Mouse (Mus musculus): ENCODE results near the gene Ncln. TPM values are rescaled to one million over a fixed set of nuclear protein-coding genes. Genes with fewer than 3 reads are reported as not detected.

Gene Ncln
- polyA plus RNA-seq (2016; fragmentation: Nextera tagmentation; extraction: Ambion mirVana), result 75.1 and 79.5 TPM in 2 replicates

- Histone ChIP-seq H3K4me3 (peak within 1 kb of the TSS; percentile 82), H3K4me2 (replicated peaks) (peak within 1 kb of the TSS; percentile 96), H3K27ac (peak within 1 kb of the TSS; percentile 45), H3K4me1 (peaks cover 26% of the 10 kb centered on the region), H3K9me3 (replicated peaks) (no peaks in the 10 kb centered on the region), H3K36me3 (peaks cover 19% of the 10 kb centered on the region), H3K27me3 (no peaks in the 10 kb centered on the region; the same call in 1 of the 2 replicates), H3K9ac (peak within 1 kb of the TSS; percentile 82)
- WGBS, result under 1% methylated on average over 45 of the region's 45 CpGs
- ATAC-seq (ENCODE audit: low FRiP score), result peak; percentile 97
Measured at GRCm38 (mm10) chr10:81496264-81496901, at the start of gene Ncln. TSS of gene Ncln (minus strand) at chr10:81496392.

- peak; percentile 96 for ATAC-seq (ENCODE audit: low FRiP score)
- H3K4me3 ChIP-seq, result peak within 1 kb of the TSS; percentile 94
- H3K9me3 ChIP-seq (replicated peaks), result no peaks in the 10 kb centered on the region
- H3K27ac ChIP-seq, result peak within 1 kb of the TSS; percentile 90
- H3K4me1 ChIP-seq, result peaks cover 38% of the 10 kb centered on the region
- WGBS, result 2% methylated on average over 33 of the region's 59 CpGs
- no peaks in the 10 kb centered on the region for H3K27me3 ChIP-seq
- H3K36me3 ChIP-seq, result peaks cover 5% of the 10 kb centered on the region; the same call in 1 of the 2 replicates
- peak within 1 kb of the TSS; percentile 96 for H3K9ac ChIP-seq
- H3K4me2 ChIP-seq (replicated peaks), result peak within 1 kb of the TSS; percentile 98
Measured at GRCm38 (mm10) chr10:81545161-81545747, 49.1 kb upstream of the Ncln start, which contains the start of gene Gna11. TSS of gene Gna11 (minus strand) at chr10:81545190.

GRCm38 (mm10) chr10:81544296-81545160 is 48.3 kb upstream of the Ncln start:
- Histone ChIP-seq H3K4me2 (replicated peaks) (peak overlapping the region; percentile 98), H3K36me3 (peaks cover 11% of the 10 kb centered on the region; the same call in 1 of the 2 replicates), H3K4me1 (peaks cover 38% of the 10 kb centered on the region), H3K27ac (peak overlapping the region; percentile 90), H3K27me3 (no peaks in the 10 kb centered on the region), H3K4me3 (peak overlapping the region; percentile 94), H3K9me3 (replicated peaks) (no peaks in the 10 kb centered on the region), H3K9ac (peak overlapping the region; percentile 96)
- ATAC-seq (ENCODE audit: low FRiP score), result peak; percentile 7
- WGBS, result under 1% methylated on average over 81 of the region's 93 CpGs

- WGBS, result 50% methylated on average over 1 of the region's 1 CpGs
- Histone ChIP-seq H3K4me1 (peaks cover 38% of the 10 kb centered on the region), H3K4me2 (replicated peaks) (peak overlapping the region; percentile 98), H3K27ac (no peak overlapping the region), H3K4me3 (peak overlapping the region; percentile 94), H3K9me3 (replicated peaks) (no peaks in the 10 kb centered on the region), H3K27me3 (no peaks in the 10 kb centered on the region), H3K9ac (peak overlapping the region; percentile 96), H3K36me3 (peaks cover 11% of the 10 kb centered on the region; the same call in 1 of the 2 replicates)
- no peak for ATAC-seq (ENCODE audit: low FRiP score)
Measured at GRCm38 (mm10) chr10:81543633-81544032, 47.4 kb upstream of the Ncln start.

- peak overlapping the region; percentile 94; the same call in 1 of the 2 replicates for H3K4me3 ChIP-seq
- 76% methylated on average over 7 of the region's 7 CpGs for WGBS
- no peak overlapping the region for H3K27ac ChIP-seq
- peaks cover 11% of the 10 kb centered on the region; the same call in 1 of the 2 replicates for H3K36me3 ChIP-seq
- H3K9me3 ChIP-seq (replicated peaks), result no peaks in the 10 kb centered on the region
- H3K27me3 ChIP-seq, result no peaks in the 10 kb centered on the region
- peak overlapping the region; percentile 98 for H3K4me2 ChIP-seq (replicated peaks)
- ATAC-seq (ENCODE audit: low FRiP score), result no peak
- peak overlapping the region; percentile 96 for H3K9ac ChIP-seq
- peaks cover 38% of the 10 kb centered on the region for H3K4me1 ChIP-seq
Measured at GRCm38 (mm10) chr10:81542727-81543460, 46.7 kb upstream of the Ncln start.

- Histone ChIP-seq H3K9ac (no peak overlapping the region; the same call in 1 of the 2 replicates), H3K9me3 (replicated peaks) (no peaks in the 10 kb centered on the region), H3K4me3 (no peak overlapping the region), H3K36me3 (peaks cover 18% of the 10 kb centered on the region; the same call in 1 of the 2 replicates), H3K27me3 (no peaks in the 10 kb centered on the region), H3K4me2 (replicated peaks) (no peak overlapping the region), H3K27ac (no peak overlapping the region), H3K4me1 (peaks cover 38% of the 10 kb centered on the region)
- ATAC-seq (ENCODE audit: low FRiP score), result no peak
- 87% methylated on average over 10 of the region's 10 CpGs for WGBS
Measured at GRCm38 (mm10) chr10:81541803-81542202, 45.6 kb upstream of the Ncln start.

GRCm38 (mm10) chr10:81541363-81541762 is 45.2 kb upstream of the Ncln start:
- ATAC-seq (ENCODE audit: low FRiP score), result no peak
- Histone ChIP-seq H3K36me3 (peaks cover 19% of the 10 kb centered on the region; the same call in 1 of the 2 replicates), H3K9ac (no peak overlapping the region; the same call in 1 of the 2 replicates), H3K27ac (no peak overlapping the region), H3K9me3 (replicated peaks) (no peaks in the 10 kb centered on the region), H3K4me2 (replicated peaks) (no peak overlapping the region), H3K4me1 (peaks cover 38% of the 10 kb centered on the region), H3K27me3 (no peaks in the 10 kb centered on the region), H3K4me3 (no peak overlapping the region)
- 90% methylated on average over 5 of the region's 5 CpGs for WGBS

- Histone ChIP-seq H3K27ac (no peak overlapping the region), H3K4me2 (replicated peaks) (no peak overlapping the region), H3K9me3 (replicated peaks) (no peaks in the 10 kb centered on the region), H3K4me3 (no peak overlapping the region), H3K27me3 (no peaks in the 10 kb centered on the region), H3K4me1 (peaks cover 27% of the 10 kb centered on the region), H3K36me3 (peaks cover 20% of the 10 kb centered on the region), H3K9ac (peak overlapping the region; percentile 41; the same call in 1 of the 2 replicates)
- no peak for ATAC-seq (ENCODE audit: low FRiP score)
- 87% methylated on average over 3 of the region's 3 CpGs for WGBS
Measured at GRCm38 (mm10) chr10:81538321-81539048, 42.3 kb upstream of the Ncln start.

- ATAC-seq (ENCODE audit: low FRiP score), result no peak
- Histone ChIP-seq H3K27ac (no peak overlapping the region), H3K9ac (no peak overlapping the region), H3K27me3 (no peaks in the 10 kb centered on the region), H3K4me3 (no peak overlapping the region), H3K4me1 (peaks cover 17% of the 10 kb centered on the region), H3K4me2 (replicated peaks) (no peak overlapping the region), H3K36me3 (peaks cover 27% of the 10 kb centered on the region), H3K9me3 (replicated peaks) (no peaks in the 10 kb centered on the region)
- WGBS, result 82% methylated on average over 2 of the region's 2 CpGs
Measured at GRCm38 (mm10) chr10:81537429-81537828, 41.2 kb upstream of the Ncln start.

GRCm38 (mm10) chr10:81536734-81537133 is 40.5 kb upstream of the Ncln start:
- Histone ChIP-seq H3K9ac (no peak overlapping the region), H3K9me3 (replicated peaks) (no peaks in the 10 kb centered on the region), H3K4me3 (no peak overlapping the region), H3K36me3 (peaks cover 30% of the 10 kb centered on the region), H3K4me2 (replicated peaks) (no peak overlapping the region), H3K27ac (no peak overlapping the region), H3K27me3 (no peaks in the 10 kb centered on the region), H3K4me1 (peaks cover 10% of the 10 kb centered on the region)
- ATAC-seq (ENCODE audit: low FRiP score), result no peak
- 78% methylated on average over 6 of the region's 6 CpGs for WGBS

- no peak for ATAC-seq (ENCODE audit: low FRiP score)
- H3K9ac ChIP-seq, result no peak overlapping the region
- H3K4me3 ChIP-seq, result no peak overlapping the region
- no peak overlapping the region for H3K27ac ChIP-seq
- H3K4me1 ChIP-seq, result peaks cover 2% of the 10 kb centered on the region; the same call in 1 of the 2 replicates
- no peaks in the 10 kb centered on the region for H3K27me3 ChIP-seq
- 61% methylated on average over 16 of the region's 16 CpGs for WGBS
- H3K9me3 ChIP-seq (replicated peaks), result no peaks in the 10 kb centered on the region
- H3K4me2 ChIP-seq (replicated peaks), result no peak overlapping the region
- H3K36me3 ChIP-seq, result peaks cover 43% of the 10 kb centered on the region
Measured at GRCm38 (mm10) chr10:81534826-81535225, 38.6 kb upstream of the Ncln start.

Data from hindbrain, embryonic 12.5 days (tissue).